Mouse (Mus musculus): ENCODE measurements around the gene Ern1. TPM values are rescaled to one million over a fixed set of nuclear protein-coding genes. Genes with fewer than 3 reads are reported as not detected.

Gene Ern1
- total RNA-seq, 1 experiment = 7.4 TPM

- in situ Hi-C loops (cut with MboI; ENCODE audit: low sequenced_read_pairs in 2 of 2, unreplicated experiment in 2 of 2) = loop anchor here in 1 of 2 experiments (25.0 kb wide), 1 partner anchor 233 kb away; no protein-coding TSS in a partner anchor
- Histone ChIP-seq H3K4me3 (ENCODE audit: insufficient read depth in 1 of 2, low read depth in 1 of 2, low read length in 2 of 2, poor library complexity in 1 of 2, severe bottlenecking in 1 of 2) (no peak overlapping the region), H3K9ac (ENCODE audit: insufficient read depth, low read depth, low read length, poor library complexity, severe bottlenecking) (no peak overlapping the region), H3K27ac (ENCODE audit: insufficient read depth, low read depth, low read length, poor library complexity, severe bottlenecking) (no peak overlapping the region), H3K9me3 (ENCODE audit: control insufficient read depth, insufficient read depth, low read depth, low read length) (peaks cover 2% of the 10 kb centered on the region; the same call in 1 of the 2 replicates), H3K4me1 (ENCODE audit: control insufficient read depth in 2 of 2, insufficient read depth in 2 of 2, low read length in 2 of 2, poor library complexity in 1 of 2) (peaks cover 2 to 5% of the 10 kb centered on the region in 2 experiments; a peak in 3 of 4 replicates), H3K36me3 (ENCODE audit: control insufficient read depth, insufficient read depth, low read length, poor library complexity, severe bottlenecking) (peaks cover 10% of the 10 kb centered on the region)
- no peak for TF ChIP-seq ZNF384 (IDR thresholded peaks at IDR 0.05; ENCODE audit: low read depth, low read length)
- TF ChIP-seq HCFC1 (IDR thresholded peaks at IDR 0.05; ENCODE audit: borderline replicate concordance, insufficient read depth, low read length) = no peak
- TF ChIP-seq ZC3H11A (IDR thresholded peaks at IDR 0.05; ENCODE audit: borderline replicate concordance, low read depth, low read length) = no peak
- no peak for TF ChIP-seq MAFK (IDR thresholded peaks at IDR 0.05; ENCODE audit: insufficient read depth, low read depth, low read length)
- no peak for TF ChIP-seq CHD2 (IDR thresholded peaks at IDR 0.05; ENCODE audit: low read depth, low read length)
- no peak for DNase-seq (ENCODE audit: low read depth, low spot score)
These were observed 16.5 kb upstream of the Ern1 start for GRCm38 (mm10) chr11:106504129-106504528.

GRCm38 (mm10) chr11:106503425-106503717, 15.7 kb upstream of the Ern1 start:
- peaks cover 6% of the 10 kb centered on the region for H3K36me3 ChIP-seq (ENCODE audit: control insufficient read depth, insufficient read depth, low read length, poor library complexity, severe bottlenecking)
- in situ Hi-C loops (cut with MboI; ENCODE audit: low sequenced_read_pairs in 2 of 2, unreplicated experiment in 2 of 2) = loop anchor here in 1 of 2 experiments (25.0 kb wide), 1 partner anchor 234 kb away; no protein-coding TSS in a partner anchor
- TF ChIP-seq CHD2 (IDR thresholded peaks at IDR 0.05; ENCODE audit: low read depth, low read length) = no peak
- TF ChIP-seq ZC3H11A (IDR thresholded peaks at IDR 0.05; ENCODE audit: borderline replicate concordance, low read depth, low read length) = no peak
- no peak for TF ChIP-seq ZNF384 (IDR thresholded peaks at IDR 0.05; ENCODE audit: low read depth, low read length)
- no peak for TF ChIP-seq MAFK (IDR thresholded peaks at IDR 0.05; ENCODE audit: insufficient read depth, low read depth, low read length)
- no peak for TF ChIP-seq HCFC1 (IDR thresholded peaks at IDR 0.05; ENCODE audit: borderline replicate concordance, insufficient read depth, low read length)
- H3K4me1 ChIP-seq (ENCODE audit: control insufficient read depth in 2 of 2, insufficient read depth in 2 of 2, low read length in 2 of 2, poor library complexity in 1 of 2) = peaks cover 2 to 10% of the 10 kb centered on the region in 2 experiments; a peak in 3 of 4 replicates
- H3K4me3 ChIP-seq (ENCODE audit: insufficient read depth in 1 of 2, low read depth in 1 of 2, low read length in 2 of 2, poor library complexity in 1 of 2, severe bottlenecking in 1 of 2) = no peak overlapping the region
- H3K27ac ChIP-seq (ENCODE audit: insufficient read depth, low read depth, low read length, poor library complexity, severe bottlenecking) = no peak overlapping the region
- H3K9me3 ChIP-seq (ENCODE audit: control insufficient read depth, insufficient read depth, low read depth, low read length) = peaks cover 2% of the 10 kb centered on the region; the same call in 1 of the 2 replicates
- H3K9ac ChIP-seq (ENCODE audit: insufficient read depth, low read depth, low read length, poor library complexity, severe bottlenecking) = no peak overlapping the region
- no peak for DNase-seq (ENCODE audit: low read depth, low spot score)

GRCm38 (mm10) chr11:106502631-106503424, 15.2 kb upstream of the Ern1 start:
- no peak for TF ChIP-seq CHD2 (IDR thresholded peaks at IDR 0.05; ENCODE audit: low read depth, low read length)
- no peak for TF ChIP-seq ZC3H11A (IDR thresholded peaks at IDR 0.05; ENCODE audit: borderline replicate concordance, low read depth, low read length)
- TF ChIP-seq ZNF384 (IDR thresholded peaks at IDR 0.05; ENCODE audit: low read depth, low read length) = no peak
- no peak for TF ChIP-seq HCFC1 (IDR thresholded peaks at IDR 0.05; ENCODE audit: borderline replicate concordance, insufficient read depth, low read length)
- TF ChIP-seq MAFK (IDR thresholded peaks at IDR 0.05; ENCODE audit: insufficient read depth, low read depth, low read length) = no peak
- no peak for DNase-seq (ENCODE audit: low read depth, low spot score)
- H3K4me1 ChIP-seq (ENCODE audit: control insufficient read depth in 2 of 2, insufficient read depth in 2 of 2, low read length in 2 of 2, poor library complexity in 1 of 2) = peaks cover 2 to 10% of the 10 kb centered on the region in 2 experiments; a peak in 3 of 4 replicates
- in situ Hi-C loops (cut with MboI; ENCODE audit: low sequenced_read_pairs in 2 of 2, unreplicated experiment in 2 of 2) = loop anchor here in 1 of 2 experiments (25.0 kb wide), 1 partner anchor 234 kb away; no protein-coding TSS in a partner anchor
- peaks cover 6% of the 10 kb centered on the region for H3K36me3 ChIP-seq (ENCODE audit: control insufficient read depth, insufficient read depth, low read length, poor library complexity, severe bottlenecking)
- H3K4me3 ChIP-seq (ENCODE audit: insufficient read depth in 1 of 2, low read depth in 1 of 2, low read length in 2 of 2, poor library complexity in 1 of 2, severe bottlenecking in 1 of 2) = no peak overlapping the region
- peak overlapping the region; percentile 22; the same call in 1 of the 2 replicates for H3K9ac ChIP-seq (ENCODE audit: insufficient read depth, low read depth, low read length, poor library complexity, severe bottlenecking)
- H3K9me3 ChIP-seq (ENCODE audit: control insufficient read depth, insufficient read depth, low read depth, low read length) = peaks cover under 1% of the 10 kb centered on the region; the same call in 1 of the 2 replicates
- H3K27ac ChIP-seq (ENCODE audit: insufficient read depth, low read depth, low read length, poor library complexity, severe bottlenecking) = peak overlapping the region; percentile 44

GRCm38 (mm10) chr11:106502159-106502505, 14.5 kb upstream of the Ern1 start:
- peaks cover 2 to 10% of the 10 kb centered on the region in 2 experiments; a peak in 3 of 4 replicates for H3K4me1 ChIP-seq (ENCODE audit: control insufficient read depth in 2 of 2, insufficient read depth in 2 of 2, low read length in 2 of 2, poor library complexity in 1 of 2)
- peak overlapping the region; percentile 100; the same call in 1 of the 2 replicates for H3K9ac ChIP-seq (ENCODE audit: insufficient read depth, low read depth, low read length, poor library complexity, severe bottlenecking)
- H3K9me3 ChIP-seq (ENCODE audit: control insufficient read depth, insufficient read depth, low read depth, low read length) = no peaks in the 10 kb centered on the region
- DNase-seq (ENCODE audit: low read depth, low spot score) = no peak
- in situ Hi-C loops (cut with MboI; ENCODE audit: low sequenced_read_pairs in 2 of 2, unreplicated experiment in 2 of 2) = loop anchor here in 1 of 2 experiments (25.0 kb wide), 1 partner anchor 235 kb away; no protein-coding TSS in a partner anchor
- H3K27ac ChIP-seq (ENCODE audit: insufficient read depth, low read depth, low read length, poor library complexity, severe bottlenecking) = peak overlapping the region; percentile 97; the same call in 1 of the 2 replicates
- H3K4me3 ChIP-seq (ENCODE audit: insufficient read depth in 1 of 2, low read depth in 1 of 2, low read length in 2 of 2, poor library complexity in 1 of 2, severe bottlenecking in 1 of 2) = peak overlapping the region; percentile 2 to 99; a peak in 1 of 4 replicates
- no peak for TF ChIP-seq HCFC1 (IDR thresholded peaks at IDR 0.05; ENCODE audit: borderline replicate concordance, insufficient read depth, low read length)
- TF ChIP-seq ZC3H11A (IDR thresholded peaks at IDR 0.05; ENCODE audit: borderline replicate concordance, low read depth, low read length) = no peak
- no peak for TF ChIP-seq CHD2 (IDR thresholded peaks at IDR 0.05; ENCODE audit: low read depth, low read length)
- no peak for TF ChIP-seq ZNF384 (IDR thresholded peaks at IDR 0.05; ENCODE audit: low read depth, low read length)
- no peak for TF ChIP-seq MAFK (IDR thresholded peaks at IDR 0.05; ENCODE audit: insufficient read depth, low read depth, low read length)
- H3K36me3 ChIP-seq (ENCODE audit: control insufficient read depth, insufficient read depth, low read length, poor library complexity, severe bottlenecking) = peaks cover 6% of the 10 kb centered on the region
